Mouse (Mus musculus): ENCODE measurements at regions not wholly inside any gene's neighbourhood (a gene's known extent, or its start where the extent isn't known, plus 50 kb on each side); places are given as distances from the start of the nearest gene placed in this dataset.

DNA sequence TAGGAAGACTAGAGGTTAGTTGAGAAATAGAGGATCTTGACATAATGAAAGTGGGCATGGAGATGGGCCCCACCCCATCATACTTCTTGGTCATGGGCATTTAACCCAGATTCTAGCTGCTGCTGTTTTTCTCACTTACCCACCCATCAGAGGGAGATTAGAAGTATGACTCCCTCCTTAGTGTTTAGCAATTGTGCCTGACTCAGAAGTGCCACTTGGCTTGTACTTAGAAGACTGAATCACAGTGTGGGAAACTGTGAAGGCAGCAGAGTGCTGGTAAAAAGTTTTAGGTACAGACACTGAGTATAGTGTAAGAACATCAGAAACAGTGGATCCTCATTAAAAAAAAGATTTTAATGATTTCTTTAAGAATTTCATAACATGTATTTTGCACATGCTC, 100.5 kb downstream of the Edem1 start:
- no peak for TF ChIP-seq CTCF (IDR thresholded peaks at IDR 0.05; ENCODE audit: low read depth, low read length)
- no peak for TF ChIP-seq POLR2A (IDR thresholded peaks at IDR 0.05; ENCODE audit: extremely low read depth, insufficient read depth, low read length)

Measured in liver, adult 2 months (tissue).